Mouse (Mus musculus) neural tube, embryonic 12.5 days (tissue): ENCODE data around the gene Dolk. TPM values are rescaled to one million over a fixed set of nuclear protein-coding genes. Genes with fewer than 3 reads are reported as not detected.

Source experiments
- ATAC-seq: fragments of 200-750 bp; cut with Nextera tagmentation; 2 replicates; pipeline ENCODE4 v1.8.0; 2017; ENCODE audit warnings: low read depth, mild to moderate bottlenecking, moderate TSS enrichment, moderate library complexity; ENCODE audit not compliant: low FRiP score
- H3K27ac ChIP-seq: fragments of 300-500 bp; sonication (generic); 2 replicates; pipeline ENCODE4 v1.5.1; 2016
- H3K27me3 ChIP-seq: fragments of 300-500 bp; sonication (generic); replicated peaks from 2 replicates; pipeline ENCODE4 v1.6.1; 2016; ENCODE audit warnings: mild to moderate bottlenecking
- H3K36me3 ChIP-seq: fragments of 300-500 bp; sonication (generic); 2 replicates; pipeline ENCODE4 v1.6.1; 2016; ENCODE audit warnings: mild to moderate bottlenecking
- H3K4me1 ChIP-seq: fragments of 300-500 bp; sonication (generic); 2 replicates; pipeline ENCODE4 v1.6.1; 2016
- H3K4me2 ChIP-seq: fragments of 300-500 bp; sonication (generic); replicated peaks from 2 replicates; pipeline ENCODE4 v1.6.1; 2016; ENCODE audit warnings: mild to moderate bottlenecking
- H3K4me3 ChIP-seq: fragments of 300-500 bp; sonication (generic); 2 replicates; pipeline ENCODE4 v1.5.1; 2016
- H3K9ac ChIP-seq: fragments of 300-500 bp; sonication (generic); 2 replicates; pipeline ENCODE4 v1.6.1; 2016; ENCODE audit warnings: mild to moderate bottlenecking
- H3K9me3 ChIP-seq: fragments of 300-500 bp; sonication (generic); 2 replicates; pipeline ENCODE4 v1.6.1; 2016; ENCODE audit warnings: mild to moderate bottlenecking
- WGBS: fragments of 180-500 bp; shearing (Covaris S2); methylation state at CpG from one replicate; pipeline ENCODE4 v1.1.7; 2016; 5-methylcytosine and 5-hydroxymethylcytosine counted together
- polyA plus RNA-seq: library from polyadenylated mRNA; unstranded; fragments of >200 nt; fragmentation: Nextera tagmentation; extraction: Ambion mirVana; gene quantifications from 2 replicates; pipeline ENCODE4 v1.2.1, GENCODE M21; 2016

The Dolk gene
- polyA plus RNA-seq, 1 experiment from 2014 or later, result 28.8 TPM

DNA sequence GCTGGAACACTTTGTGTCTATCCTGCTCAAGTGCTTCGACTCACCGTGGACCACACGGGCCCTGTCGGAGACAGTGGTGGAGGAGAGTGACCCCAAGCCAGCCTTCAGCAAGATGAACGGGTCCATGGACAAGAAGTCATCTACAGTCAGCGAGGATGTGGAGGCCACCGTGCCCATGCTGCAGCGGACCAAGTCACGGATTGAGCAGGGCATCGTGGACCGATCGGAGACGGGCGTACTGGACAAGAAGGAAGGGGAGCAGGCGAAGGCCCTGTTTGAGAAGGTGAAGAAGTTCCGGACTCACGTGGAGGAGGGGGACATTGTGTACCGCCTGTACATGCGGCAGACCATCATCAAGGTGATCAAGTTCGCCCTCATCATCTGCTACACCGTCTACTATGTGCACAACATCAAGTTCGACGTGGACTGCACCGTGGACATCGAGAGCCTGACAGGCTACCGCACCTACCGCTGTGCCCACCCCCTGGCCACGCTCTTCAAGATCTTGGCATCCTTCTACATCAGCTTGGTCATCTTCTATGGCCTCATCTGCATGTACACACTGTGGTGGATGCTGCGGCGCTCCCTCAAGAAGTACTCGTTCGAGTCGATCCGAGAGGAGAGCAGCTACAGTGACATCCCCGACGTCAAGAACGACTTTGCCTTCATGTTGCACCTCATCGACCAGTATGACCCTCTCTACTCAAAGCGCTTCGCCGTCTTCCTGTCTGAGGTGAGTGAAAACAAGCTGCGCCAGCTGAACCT, 30.3 kb downstream of the Dolk start:
- H3K27me3 ChIP-seq, result no peaks in the 10 kb centered on the region
- H3K9ac ChIP-seq, result no peak overlapping the region
- no peak overlapping the region for H3K4me3 ChIP-seq
- no peak overlapping the region for H3K27ac ChIP-seq
- H3K4me2 ChIP-seq, result no peak overlapping the region
- WGBS, result 98% methylated on average over 42 of the region's 42 CpGs
- no peaks in the 10 kb centered on the region for H3K9me3 ChIP-seq
- peaks cover 77% of the 10 kb centered on the region for H3K36me3 ChIP-seq
- ATAC-seq, result no peak
- H3K4me1 ChIP-seq, result no peaks in the 10 kb centered on the region; the same call in 1 of the 2 replicates

DNA sequence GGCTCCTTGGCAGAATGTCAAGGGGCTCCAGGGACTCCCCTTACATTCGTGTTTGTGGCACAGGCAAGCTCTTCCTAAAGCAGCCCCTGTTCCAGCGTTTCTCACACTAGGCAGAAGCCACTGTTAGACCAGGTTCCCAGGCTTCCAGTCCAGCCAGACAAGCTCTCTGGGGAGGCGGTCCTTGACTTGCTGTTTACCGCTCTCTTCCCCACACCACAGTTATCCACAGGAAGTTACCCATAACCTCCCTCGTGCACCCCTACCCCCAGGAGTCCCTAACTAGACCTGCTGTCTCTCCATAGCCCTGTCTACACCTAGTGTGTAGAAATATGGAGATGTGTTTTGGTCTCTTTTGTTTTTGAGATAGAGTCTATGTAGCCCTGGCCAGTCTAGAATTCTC, 32.3 kb downstream of the Dolk start:
- H3K9ac ChIP-seq, result no peak overlapping the region
- no peaks in the 10 kb centered on the region for H3K27me3 ChIP-seq
- H3K4me3 ChIP-seq, result no peak overlapping the region
- H3K27ac ChIP-seq, result no peak overlapping the region
- no peaks in the 10 kb centered on the region; the same call in 1 of the 2 replicates for H3K4me1 ChIP-seq
- H3K4me2 ChIP-seq, result no peak overlapping the region
- H3K36me3 ChIP-seq, result peaks cover 76% of the 10 kb centered on the region
- WGBS, result 88% methylated on average over 5 of the region's 5 CpGs
- H3K9me3 ChIP-seq, result no peaks in the 10 kb centered on the region
- ATAC-seq, result no peak

DNA sequence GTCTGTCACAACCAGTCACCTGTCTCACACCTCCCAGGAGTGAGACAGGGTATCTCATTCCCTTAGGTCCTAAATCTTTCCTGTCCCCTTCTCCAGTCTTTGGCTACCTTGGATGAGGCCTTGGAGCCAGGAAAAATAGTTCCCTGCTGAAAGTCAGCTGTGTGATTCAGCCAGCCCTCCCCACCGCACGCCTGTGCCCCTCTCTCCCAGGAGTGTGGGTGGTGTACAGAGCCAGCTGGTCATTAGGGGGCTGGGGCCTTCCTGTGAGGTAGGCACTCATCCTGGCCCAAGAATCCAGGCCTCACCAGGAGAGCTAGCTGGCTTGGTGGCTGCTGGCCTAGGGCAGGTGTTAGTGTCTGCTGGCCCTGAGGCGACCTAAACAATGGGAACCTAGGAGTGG, 33.6 kb downstream of the Dolk start:
- Histone ChIP-seq H3K9me3 (no peaks in the 10 kb centered on the region), H3K36me3 (peaks cover 76% of the 10 kb centered on the region), H3K4me2 (no peak overlapping the region), H3K4me1 (no peaks in the 10 kb centered on the region; the same call in 1 of the 2 replicates), H3K27me3 (no peaks in the 10 kb centered on the region), H3K27ac (no peak overlapping the region), H3K9ac (no peak overlapping the region), H3K4me3 (no peak overlapping the region)
- 82% methylated on average over 3 of the region's 3 CpGs for WGBS
- no peak for ATAC-seq

DNA sequence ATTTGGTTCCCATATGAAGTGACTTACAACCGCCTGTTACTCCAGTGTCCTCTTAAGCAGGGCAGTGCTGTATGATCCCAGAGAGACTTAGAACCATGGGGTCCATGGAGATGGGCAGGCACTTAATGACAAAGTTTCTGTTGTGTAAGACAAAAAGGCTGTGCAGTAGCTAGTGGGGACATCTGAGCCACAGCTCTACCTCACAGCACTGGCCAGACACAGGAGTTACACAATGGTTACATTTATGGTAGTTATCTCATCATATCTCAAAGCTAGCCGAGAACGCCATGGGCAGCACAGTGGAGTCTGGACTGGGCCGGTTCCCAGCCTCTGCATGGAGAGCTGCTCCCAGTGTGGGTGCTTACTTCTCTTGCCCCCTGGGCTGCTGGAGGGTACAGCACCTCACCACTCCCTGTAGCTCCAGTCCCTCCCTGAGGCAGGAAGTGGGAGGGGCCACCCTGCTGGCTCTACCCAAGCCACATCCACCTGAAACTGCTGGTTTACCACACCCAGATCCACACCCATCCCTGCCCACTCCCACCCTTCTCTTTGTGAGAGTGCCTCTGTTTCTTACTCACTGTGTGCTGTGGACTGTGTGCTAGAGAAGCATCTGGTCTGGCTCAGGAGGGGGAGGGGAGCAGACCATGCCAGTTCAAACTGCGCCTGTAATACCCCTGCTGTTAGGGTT, 34.6 kb downstream of the Dolk start:
- Histone ChIP-seq H3K27me3 (no peaks in the 10 kb centered on the region), H3K4me2 (no peak overlapping the region), H3K9me3 (no peaks in the 10 kb centered on the region), H3K36me3 (peaks cover 72% of the 10 kb centered on the region), H3K4me1 (no peaks in the 10 kb centered on the region), H3K4me3 (no peak overlapping the region), H3K27ac (no peak overlapping the region), H3K9ac (no peak overlapping the region)
- 70% methylated on average over 5 of the region's 5 CpGs for WGBS
- no peak for ATAC-seq

DNA sequence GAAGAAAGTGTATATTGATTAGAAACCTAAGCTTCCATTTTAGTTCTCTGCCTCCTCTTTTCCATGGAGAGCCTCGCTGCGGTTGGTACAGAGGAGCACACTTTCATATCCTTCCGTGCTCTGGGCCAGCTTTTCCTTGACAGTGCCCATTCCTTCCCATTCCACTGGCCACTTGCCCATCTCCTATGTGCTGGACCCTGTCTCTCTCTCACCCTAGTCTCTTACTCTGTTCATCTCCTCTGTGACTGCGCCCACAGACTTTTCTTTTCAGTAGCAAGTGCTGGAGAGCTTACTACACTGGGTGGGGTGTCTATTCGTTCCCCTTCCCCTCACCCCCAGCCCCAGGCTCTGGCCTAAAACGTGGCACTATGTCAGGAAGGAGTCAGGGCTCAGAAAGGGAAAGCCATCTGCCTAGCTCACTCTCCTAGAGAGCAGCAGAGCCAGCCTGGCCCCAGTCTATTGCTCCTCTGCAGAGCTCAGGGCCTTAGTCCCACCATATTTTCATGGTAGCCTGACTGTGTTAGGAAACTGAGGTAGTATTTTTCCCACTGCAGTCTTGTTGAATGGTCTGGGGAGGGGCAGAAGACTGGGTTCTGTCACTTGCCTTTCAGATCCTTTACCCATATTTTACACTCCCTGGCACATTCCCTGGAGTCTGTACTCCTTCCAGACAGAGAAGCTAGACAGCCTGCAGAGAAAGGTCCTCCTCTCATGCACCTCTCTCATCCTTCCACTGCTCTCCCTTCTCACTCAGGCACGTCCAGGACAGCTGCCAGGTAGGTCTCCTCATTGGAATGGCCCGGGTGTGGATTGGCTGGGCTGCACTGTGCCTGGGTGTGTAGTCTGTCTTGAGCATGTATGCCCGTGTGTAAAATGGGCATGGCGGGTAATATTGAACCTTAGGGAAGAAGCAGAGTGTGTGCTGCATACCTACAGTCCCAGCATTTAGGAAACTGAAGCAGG, 35.7 kb downstream of the Dolk start:
- Histone ChIP-seq H3K9me3 (no peaks in the 10 kb centered on the region), H3K4me3 (no peak overlapping the region), H3K4me2 (no peak overlapping the region), H3K27me3 (no peaks in the 10 kb centered on the region), H3K9ac (no peak overlapping the region), H3K27ac (no peak overlapping the region), H3K4me1 (0 out of 2 replicates have a peak, but pooled peaks cover 5% of the 10 kb centered on the region), H3K36me3 (peaks cover 66% of the 10 kb centered on the region)
- 89% methylated on average over 10 of the region's 10 CpGs for WGBS
- no peak for ATAC-seq

DNA sequence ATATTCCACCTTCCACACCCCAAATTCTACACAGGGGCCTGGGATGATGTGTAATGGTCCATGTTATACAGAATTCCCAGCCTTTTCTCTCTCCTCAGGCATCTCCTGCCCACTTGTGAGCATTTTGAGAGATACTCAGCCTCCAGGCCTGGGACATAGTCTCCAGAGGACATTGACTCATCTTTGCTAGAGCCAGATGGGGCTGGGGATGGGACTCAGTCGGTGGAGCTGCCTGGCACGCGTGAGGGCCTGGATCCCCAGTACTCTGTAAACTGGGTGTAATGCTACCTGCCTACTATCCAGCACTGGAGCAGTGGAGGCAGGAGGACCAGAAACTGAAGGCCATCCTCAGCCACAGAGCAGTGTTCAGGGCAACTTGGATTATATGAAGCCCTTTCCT, 37.0 kb downstream of the Dolk start:
- no peak overlapping the region for H3K27ac ChIP-seq
- no peak for ATAC-seq
- no peak overlapping the region for H3K4me3 ChIP-seq
- H3K4me1 ChIP-seq, result 0 out of 2 replicates have a peak, but pooled peaks cover 6% of the 10 kb centered on the region
- H3K9ac ChIP-seq, result no peak overlapping the region
- peaks cover 63% of the 10 kb centered on the region for H3K36me3 ChIP-seq
- WGBS, result 95% methylated on average over 3 of the region's 3 CpGs
- no peaks in the 10 kb centered on the region for H3K9me3 ChIP-seq
- H3K4me2 ChIP-seq, result no peak overlapping the region
- H3K27me3 ChIP-seq, result no peaks in the 10 kb centered on the region

DNA sequence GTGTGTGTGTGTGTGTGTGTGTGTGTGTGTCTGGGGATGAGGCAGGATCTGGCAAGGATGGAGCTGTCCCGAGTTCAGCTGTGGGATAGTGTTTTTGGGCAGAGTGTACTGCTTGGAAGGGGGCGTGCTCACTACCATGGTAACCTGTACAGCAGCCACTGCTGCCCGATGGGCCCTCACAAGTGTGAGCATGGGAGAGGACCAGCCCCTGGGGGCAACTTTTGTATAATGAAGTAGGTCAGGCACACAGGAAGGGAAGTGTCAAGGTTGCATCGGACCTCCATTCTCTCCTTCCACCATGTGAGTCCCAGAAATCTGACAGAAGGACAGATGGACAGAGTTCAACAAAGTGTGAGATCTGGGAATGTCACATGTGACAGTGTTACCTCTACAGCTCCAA, 38.5 kb downstream of the Dolk start:
- H3K27me3 ChIP-seq, result no peaks in the 10 kb centered on the region
- H3K4me2 ChIP-seq, result no peak overlapping the region
- WGBS, result 73% methylated on average over 4 of the region's 4 CpGs
- H3K4me3 ChIP-seq, result no peak overlapping the region
- no peak overlapping the region for H3K9ac ChIP-seq
- 0 out of 2 replicates have a peak, but pooled peaks cover 6% of the 10 kb centered on the region for H3K4me1 ChIP-seq
- H3K9me3 ChIP-seq, result no peaks in the 10 kb centered on the region
- ATAC-seq, result no peak
- no peak overlapping the region for H3K27ac ChIP-seq
- H3K36me3 ChIP-seq, result peaks cover 73% of the 10 kb centered on the region

DNA sequence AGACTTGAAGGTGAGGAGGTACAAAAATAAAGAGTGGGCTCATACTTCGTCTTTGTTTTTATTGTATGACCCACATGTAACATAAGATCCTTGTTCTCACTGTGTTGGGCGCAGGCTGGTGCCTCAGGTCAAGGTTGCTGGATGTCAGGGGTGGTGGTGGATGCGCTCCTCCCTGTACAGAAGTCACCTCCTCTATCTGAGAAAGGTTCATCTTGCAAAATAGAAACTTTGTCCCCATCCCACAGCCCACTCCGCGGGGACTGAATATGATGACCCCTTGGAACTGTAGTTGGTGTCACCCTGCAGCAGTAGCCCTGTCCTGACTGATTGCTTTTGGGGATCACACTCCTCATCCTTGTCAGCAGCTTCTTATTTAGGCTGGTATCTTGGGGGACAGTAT, 39.1 kb downstream of the Dolk start:
- no peak for ATAC-seq
- 0 out of 2 replicates have a peak, but pooled peaks cover 9% of the 10 kb centered on the region for H3K4me1 ChIP-seq
- H3K4me2 ChIP-seq, result no peak overlapping the region
- H3K36me3 ChIP-seq, result peaks cover 74% of the 10 kb centered on the region
- no peak overlapping the region for H3K4me3 ChIP-seq
- 95% methylated on average over 5 of the region's 5 CpGs for WGBS
- no peaks in the 10 kb centered on the region for H3K27me3 ChIP-seq
- H3K9me3 ChIP-seq, result no peaks in the 10 kb centered on the region
- H3K9ac ChIP-seq, result no peak overlapping the region
- no peak overlapping the region for H3K27ac ChIP-seq

DNA sequence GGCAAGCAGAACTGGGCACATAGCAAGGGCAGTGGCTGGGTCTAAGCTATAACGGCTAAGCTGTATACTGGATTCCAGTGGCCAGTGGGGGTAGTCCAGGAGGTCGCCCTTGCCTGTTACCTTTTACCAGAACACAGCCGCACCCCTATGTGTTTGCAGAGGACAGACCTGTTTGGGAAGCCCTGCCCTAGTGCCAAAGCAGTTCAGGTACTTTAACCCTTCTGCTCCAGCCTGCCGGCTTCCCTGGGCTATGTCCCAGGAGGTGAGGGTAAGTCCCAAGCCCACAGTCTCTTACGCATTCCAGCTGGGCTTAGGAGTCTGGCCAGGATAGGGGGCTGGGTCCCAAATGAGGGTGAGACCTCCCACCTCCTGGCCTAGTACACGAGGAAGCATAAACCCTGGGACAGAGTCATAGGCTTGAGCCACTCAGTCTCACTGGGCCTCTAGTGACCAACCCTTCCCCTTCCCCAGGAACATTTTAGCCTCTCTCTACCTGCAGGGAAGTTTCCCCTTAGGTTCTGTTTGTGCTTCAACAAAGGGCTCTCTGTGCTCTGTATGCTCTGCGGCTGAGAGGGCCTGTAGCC, 41.4 kb downstream of the Dolk start:
- 76% methylated on average over 7 of the region's 7 CpGs for WGBS
- no peak overlapping the region for H3K9ac ChIP-seq
- no peaks in the 10 kb centered on the region for H3K27me3 ChIP-seq
- H3K9me3 ChIP-seq, result no peaks in the 10 kb centered on the region
- no peak overlapping the region for H3K27ac ChIP-seq
- no peak overlapping the region for H3K4me2 ChIP-seq
- peaks cover 19% of the 10 kb centered on the region for H3K4me1 ChIP-seq
- no peak for ATAC-seq
- no peak overlapping the region for H3K4me3 ChIP-seq
- peaks cover 83% of the 10 kb centered on the region for H3K36me3 ChIP-seq

DNA sequence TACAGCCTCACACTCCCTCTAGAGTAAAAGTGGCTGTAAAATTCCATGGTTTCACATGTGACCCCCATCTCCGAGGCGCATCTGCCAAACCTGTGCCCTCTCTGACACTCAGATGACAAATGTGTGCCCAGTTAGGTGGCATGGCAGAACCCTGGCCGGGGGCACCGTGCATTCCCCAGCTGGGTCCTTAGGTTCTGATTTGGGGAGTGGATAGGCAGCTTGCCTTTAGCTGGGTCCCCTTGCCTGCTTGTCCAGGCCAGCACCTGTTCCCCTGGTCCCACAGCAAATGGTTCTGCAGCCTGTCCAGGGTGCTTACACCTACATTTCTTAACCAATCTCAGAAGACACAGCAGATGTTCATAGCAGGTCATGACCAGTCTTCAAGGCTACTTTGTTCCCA, 42.7 kb downstream of the Dolk start:
- H3K4me2 ChIP-seq, result no peak overlapping the region
- H3K9ac ChIP-seq, result no peak overlapping the region
- H3K9me3 ChIP-seq, result no peaks in the 10 kb centered on the region
- H3K4me1 ChIP-seq, result peaks cover 32% of the 10 kb centered on the region
- no peak overlapping the region for H3K4me3 ChIP-seq
- peaks cover 72% of the 10 kb centered on the region for H3K36me3 ChIP-seq
- no peaks in the 10 kb centered on the region for H3K27me3 ChIP-seq
- ATAC-seq, result no peak
- 95% methylated on average over 4 of the region's 4 CpGs for WGBS
- no peak overlapping the region for H3K27ac ChIP-seq

DNA sequence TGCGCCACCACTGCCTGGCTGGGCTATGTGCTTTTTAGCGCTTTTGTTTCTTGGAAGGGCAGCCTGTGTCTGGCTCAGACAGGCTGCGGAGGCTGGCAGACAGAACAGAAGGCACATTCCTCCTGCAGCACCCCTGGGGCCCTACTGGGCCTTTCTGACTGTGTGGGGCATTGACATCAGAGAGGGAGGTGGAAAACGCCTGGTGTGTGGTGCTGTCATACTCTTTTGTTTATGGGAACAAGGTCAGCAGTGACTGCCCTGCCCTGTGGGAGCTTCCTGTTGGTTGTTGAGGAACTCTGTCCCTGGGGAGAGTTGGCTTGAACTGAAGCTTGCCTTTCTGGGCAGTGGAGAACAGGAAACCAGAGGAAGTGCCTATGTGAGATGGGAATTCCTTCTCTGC, 43.6 kb downstream of the Dolk start:
- no peak overlapping the region for H3K9ac ChIP-seq
- no peaks in the 10 kb centered on the region for H3K27me3 ChIP-seq
- no peak overlapping the region for H3K4me2 ChIP-seq
- H3K4me3 ChIP-seq, result no peak overlapping the region
- peaks cover 64% of the 10 kb centered on the region for H3K36me3 ChIP-seq
- no peaks in the 10 kb centered on the region for H3K9me3 ChIP-seq
- peaks cover 36% of the 10 kb centered on the region for H3K4me1 ChIP-seq
- no peak overlapping the region for H3K27ac ChIP-seq
- ATAC-seq, result no peak
- 37% methylated on average over 4 of the region's 4 CpGs for WGBS
